Mouse (Mus musculus): ENCODE measurements around the gene Dnaja2. TPM values are rescaled to one million over a fixed set of nuclear protein-coding genes. Genes with fewer than 3 reads are reported as not detected.

Dnaja2 gene
- total RNA-seq, 2 experiments from 2014 or later: 220 to 258 TPM

- DNase-seq (ENCODE audit: low spot score): no peak
- intact Hi-C loops (cut with DNase I): no loop called here
Measured at GRCm38 (mm10) chr8:85512234-85512633, 42.9 kb downstream of the Dnaja2 start.

- intact Hi-C loops (cut with DNase I): no loop called here
- DNase-seq (ENCODE audit: low spot score): no peak
Measured at GRCm38 (mm10) chr8:85508661-85509060, 46.5 kb downstream of the Dnaja2 start.

DNA sequence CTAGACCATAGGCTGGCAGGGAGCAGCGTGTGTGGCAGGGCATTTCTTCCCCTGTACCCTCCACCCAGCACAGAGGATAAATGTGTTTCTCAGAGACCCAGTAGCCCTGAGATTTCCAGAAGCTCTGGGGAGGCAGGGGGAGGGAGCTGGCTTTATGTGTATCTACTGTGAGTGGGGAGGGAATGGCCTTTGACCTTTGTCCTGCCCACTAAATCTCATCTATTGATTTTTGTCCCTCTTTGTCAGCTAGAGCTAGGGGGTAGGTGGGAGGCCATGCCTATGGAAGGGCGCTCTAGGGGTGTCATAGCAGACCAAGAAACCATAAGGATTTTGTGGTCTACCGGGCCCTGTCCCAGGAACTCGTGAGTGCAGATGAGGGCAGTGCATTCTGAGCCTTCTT, 48.5 kb downstream of the Dnaja2 start:
- DNase-seq (ENCODE audit: low spot score): no peak
- intact Hi-C loops (cut with DNase I): no loop called here

GRCm38 (mm10) chr8:85504704-85505103, 50.4 kb downstream of the Dnaja2 start:
- no peak for DNase-seq (ENCODE audit: low spot score)
- intact Hi-C loops (cut with DNase I): no loop called here

- intact Hi-C loops (cut with DNase I): no loop called here
- no peak for DNase-seq (ENCODE audit: low spot score)
Measured at GRCm38 (mm10) chr8:85503065-85503464, 52.1 kb downstream of the Dnaja2 start.

DNA sequence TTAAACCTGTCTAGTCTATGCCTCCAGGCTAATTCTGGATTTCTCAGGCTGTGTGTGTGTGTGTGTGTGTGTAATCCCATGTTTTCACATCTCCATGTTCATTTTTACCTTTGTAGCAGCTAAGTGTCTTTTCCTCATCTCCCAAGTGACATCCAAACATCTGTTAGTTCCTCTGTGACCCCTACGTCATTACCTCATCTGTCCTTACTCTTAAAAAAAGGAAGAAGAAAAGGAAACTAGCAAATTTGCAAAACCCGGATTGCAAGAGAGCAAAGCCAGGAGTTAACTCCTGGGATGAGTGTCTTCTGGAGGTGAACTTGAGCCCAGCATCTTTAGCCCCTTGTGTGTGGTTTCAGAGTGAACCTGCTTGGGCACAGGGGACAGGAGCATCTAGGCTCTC, 52.8 kb downstream of the Dnaja2 start:
- intact Hi-C loops (cut with DNase I): no loop called here
- DNase-seq (ENCODE audit: low spot score): no peak

DNA sequence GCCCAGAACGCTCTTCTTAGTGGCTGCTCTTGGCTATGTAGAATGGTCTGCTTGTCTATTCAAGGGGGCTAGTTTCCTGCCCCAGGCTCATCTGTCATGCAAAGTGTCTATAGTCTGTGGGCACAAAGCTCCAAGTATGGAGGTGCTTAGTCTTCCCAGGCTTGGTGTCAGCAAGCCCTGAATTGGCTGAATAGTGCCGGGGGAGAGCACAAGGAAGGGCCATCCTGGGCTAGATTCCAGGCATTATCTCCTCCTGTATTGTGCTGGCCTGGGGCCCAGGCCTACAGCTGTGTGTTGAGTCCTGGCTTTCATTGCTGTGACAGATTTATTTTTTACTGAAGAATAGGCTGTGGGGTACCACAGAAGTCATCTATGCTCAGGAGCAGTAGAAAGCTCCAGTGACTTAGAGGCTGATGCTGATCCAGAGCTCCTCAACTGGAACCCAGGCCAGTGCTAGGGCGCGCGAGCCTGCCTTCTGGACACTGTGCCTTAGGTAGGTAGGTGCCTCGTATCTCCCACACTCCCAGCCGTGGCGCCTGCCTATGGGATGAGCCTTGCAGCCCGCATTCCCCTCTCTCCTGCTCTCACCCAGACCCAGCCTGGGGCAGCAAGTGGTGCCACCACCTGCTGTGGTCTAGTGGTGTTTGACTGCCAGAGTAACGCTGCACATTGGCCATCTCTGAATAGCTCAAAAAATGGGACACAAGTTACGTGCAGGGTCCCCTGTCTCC, 54.0 kb downstream of the Dnaja2 start:
- peak; percentile 16 for DNase-seq (ENCODE audit: low spot score)
- intact Hi-C loops (cut with DNase I): no loop called here

GRCm38 (mm10) chr8:85500460-85500859, 54.7 kb downstream of the Dnaja2 start:
- DNase-seq (ENCODE audit: low spot score): no peak
- intact Hi-C loops (cut with DNase I): no loop called here

DNA sequence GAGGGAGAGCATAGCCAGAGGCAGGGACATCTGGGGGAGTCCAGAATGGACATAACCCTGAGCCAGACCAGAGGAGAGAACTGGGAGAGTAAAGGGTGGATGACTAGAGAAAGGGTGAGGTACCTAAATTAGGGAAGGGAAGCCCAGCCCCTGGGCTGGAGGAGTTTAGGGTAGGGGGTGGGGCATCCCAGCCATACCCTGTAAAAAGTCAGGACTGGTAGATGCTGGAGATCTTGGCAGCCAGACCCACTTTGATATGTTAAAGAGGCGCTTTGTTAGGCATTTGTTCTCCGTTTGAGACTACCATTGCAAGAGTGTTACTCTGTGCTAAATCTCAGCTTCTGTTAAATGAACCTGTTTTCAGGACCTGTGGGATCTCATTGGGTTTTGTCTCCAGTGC, 56.6 kb downstream of the Dnaja2 start:
- DNase-seq (ENCODE audit: low spot score): no peak

DNA sequence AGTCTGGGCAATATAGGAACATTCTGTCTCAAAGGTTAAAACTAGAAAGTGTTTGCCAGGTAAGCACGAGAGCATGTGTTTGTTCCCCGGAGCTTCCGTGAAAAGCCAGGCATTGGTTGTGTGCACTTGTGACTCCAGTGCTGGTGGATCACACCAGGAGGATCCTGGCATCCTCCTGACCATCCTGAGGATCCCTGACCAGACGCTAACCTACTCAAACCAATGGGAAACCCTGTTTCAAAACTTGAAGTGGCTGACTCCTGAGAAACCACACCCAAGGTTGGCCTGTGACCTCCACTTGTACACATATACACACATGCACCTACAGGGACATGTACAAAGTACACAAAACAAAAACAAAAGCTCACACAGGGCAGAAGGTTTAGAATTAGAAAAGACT, 58.4 kb downstream of the Dnaja2 start:
- DNase-seq (ENCODE audit: low spot score): no peak
- intact Hi-C loops (cut with DNase I): no loop called here

More for the DNA sequence above, 56.6 kb downstream of the Dnaja2 start:
- intact Hi-C loops (cut with DNase I): no loop called here

DNA sequence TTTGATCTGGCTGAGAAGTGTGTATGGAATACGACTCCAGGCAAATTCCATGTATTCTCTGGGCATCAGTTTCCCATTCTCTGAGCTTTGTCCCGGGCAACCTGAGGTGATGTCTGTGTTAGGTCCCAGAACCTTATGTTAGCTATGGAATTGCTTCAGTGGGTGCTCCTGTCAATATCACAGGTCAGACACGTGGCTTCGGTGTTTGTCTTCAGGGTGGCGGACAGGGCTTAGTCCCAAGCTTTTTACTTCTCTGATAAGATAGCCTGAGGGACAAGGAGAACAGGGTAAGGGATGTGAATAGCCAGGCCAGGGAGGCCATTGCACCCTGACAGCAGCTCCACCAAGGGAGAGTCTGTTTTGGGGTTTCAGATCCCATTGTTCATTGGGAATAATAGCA, 59.0 kb downstream of the Dnaja2 start:
- no peak for DNase-seq (ENCODE audit: low spot score)
- intact Hi-C loops (cut with DNase I): no loop called here

DNA sequence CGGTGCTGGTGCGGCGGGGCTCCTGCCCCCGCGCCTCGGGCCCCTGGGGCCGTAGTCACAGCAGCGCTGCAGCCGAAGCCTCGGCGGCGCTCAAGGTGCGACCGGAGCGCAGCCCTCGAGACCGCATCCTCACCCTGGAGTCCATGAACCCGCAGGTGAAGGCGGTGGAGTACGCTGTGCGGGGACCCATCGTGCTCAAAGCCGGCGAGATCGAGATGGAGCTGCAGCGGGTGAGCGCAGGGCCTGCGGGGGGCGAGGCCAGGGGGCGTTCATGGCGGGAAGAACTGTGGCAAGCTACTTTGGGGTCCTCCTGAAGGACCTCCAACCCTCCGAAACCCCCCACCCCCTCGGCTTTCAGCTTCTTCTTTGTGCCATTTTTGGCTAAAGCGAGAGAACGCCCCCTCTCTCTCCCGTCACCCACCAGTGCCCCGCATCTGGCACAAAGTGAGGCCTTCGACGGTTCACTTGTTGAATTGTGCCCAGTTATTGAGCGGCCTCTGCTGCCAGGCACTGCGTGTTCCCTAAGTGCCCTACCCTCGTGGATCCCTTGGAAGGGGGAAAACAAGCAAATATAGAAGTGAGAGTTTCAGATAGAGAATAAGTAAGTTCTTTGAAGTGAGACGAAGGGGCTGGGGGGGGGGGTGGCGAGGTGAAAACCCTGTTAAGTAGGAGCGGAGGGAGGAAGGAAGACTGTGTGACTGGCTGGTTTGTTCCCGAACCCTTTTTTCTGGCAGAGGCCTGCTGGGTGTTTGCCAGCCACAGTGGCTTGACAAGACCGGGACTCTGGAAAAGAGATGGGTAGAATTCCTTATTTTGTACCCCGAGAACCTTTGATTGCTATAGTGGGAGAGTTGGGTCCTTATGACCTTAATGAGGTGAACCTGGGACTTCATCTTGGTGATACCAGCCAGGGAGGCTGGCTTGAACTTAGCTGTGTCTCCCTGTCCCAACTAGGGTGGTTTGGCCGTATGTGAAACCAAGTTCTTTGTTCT, 61.9 kb downstream of the Dnaja2 start:
- intact Hi-C loops (cut with DNase I): loop anchor here (5.0 kb wide), 1 partner anchor 34 kb away; no protein-coding TSS in a partner anchor
- DNase-seq (ENCODE audit: low spot score): no peak

GRCm38 (mm10) chr8:85492125-85492875, 62.8 kb downstream of the Dnaja2 start, which contains the start of gene Gpt2:
Gene Gpt2 (plus strand): TSS chr8:85492576.
- peak; percentile 87 for DNase-seq (ENCODE audit: low spot score)
- intact Hi-C loops (cut with DNase I): loop anchor here (5.0 kb wide), 1 partner anchor 35 kb away; no protein-coding TSS in a partner anchor

- intact Hi-C loops (cut with DNase I): no loop called here
Measured at GRCm38 (mm10) chr8:85489546-85489945, 65.6 kb downstream of the Dnaja2 start.

GRCm38 (mm10) chr8:85488631-85489030, 66.5 kb downstream of the Dnaja2 start:
- intact Hi-C loops (cut with DNase I): no loop called here
- no peak for DNase-seq (ENCODE audit: low spot score)

More at GRCm38 (mm10) chr8:85489546-85489945, 65.6 kb downstream of the Dnaja2 start:
- DNase-seq (ENCODE audit: low spot score): no peak

DNA sequence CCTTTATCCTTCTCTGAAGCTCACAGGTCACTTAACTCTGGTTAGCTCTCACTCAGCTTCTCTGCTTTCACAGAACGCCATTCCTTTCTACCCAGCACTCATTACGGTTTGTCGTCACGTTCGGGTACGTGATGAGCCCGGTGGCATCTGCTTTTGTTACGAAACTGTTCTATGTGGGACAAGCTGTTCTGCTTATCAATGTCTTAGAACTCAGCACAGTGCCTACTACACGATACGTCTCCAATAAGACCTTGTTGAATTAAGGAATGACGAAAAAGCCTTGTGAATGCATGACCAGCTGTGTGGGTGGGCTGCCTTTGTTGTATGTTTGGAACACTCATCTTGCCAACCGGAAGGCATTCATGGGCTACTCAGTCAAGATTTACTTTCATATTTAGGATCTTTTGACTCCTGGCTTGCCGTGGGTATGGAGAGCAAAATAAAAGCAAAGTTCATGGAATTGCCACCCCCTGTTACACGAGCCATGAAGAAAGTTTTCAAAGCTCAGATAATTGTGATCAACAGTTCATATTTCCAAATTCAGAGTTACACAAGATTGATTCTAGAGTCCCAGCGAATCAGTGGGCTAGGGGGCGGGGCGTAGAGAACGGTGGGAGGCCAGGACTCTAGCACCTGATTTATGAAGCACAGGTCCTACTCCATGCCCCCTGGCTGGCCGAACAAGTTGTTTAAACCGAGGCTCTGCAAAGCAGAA, 67.1 kb downstream of the Dnaja2 start:
- intact Hi-C loops (cut with DNase I): no loop called here
- no peak for DNase-seq (ENCODE audit: low spot score)
